ENCODE assay signal across 24 mouse cellular contexts in genomic region chr2:171946569-171947250, GRCm38 (mm10).
DNase-seq lines count a peak whose midpoint lies in the region; ATAC-seq lines count a peak whose summit lies in the region.
"Had no signal": no experiment of that assay in that cellular context is flagged by ENCODE, and none has a peak within 500 bp of the region (broad histone marks: within the 10 kb centered on the region; RNA-seq: fewer than 3 reads in every experiment).

No protein-coding gene starts in this region.

- peak; percentile 18 for DNase-seq in layer of hippocampus, adult 8-10 months (ENCODE audit: low spot score in 2 of 2)
- DNase-seq in layer of hippocampus, adult 9-10 months (ENCODE audit: low spot score): no peak
- DNase-seq in right cerebral cortex, adult 18-20 months: peak; percentile 31
- no peak for DNase-seq in right cerebral cortex, postnatal 4 days
- peak; percentile 9 to 14 for DNase-seq in right cerebral cortex, postnatal 36 days (ENCODE audit: low spot score in 2 of 2)
- no peak for DNase-seq in gastrocnemius, postnatal 4 days (ENCODE audit: low spot score in 2 of 2)
- DNase-seq: adrenal gland, postnatal 25 days; cerebellum, adult 2 months; heart, postnatal 14 days; kidney, adult 18-20 months; lung, embryonic 14.5 days; lung, postnatal 36 days; retina, postnatal 1 day; thymus, adult 2 months had no signal

- H3K4me3 ChIP-seq in forebrain, embryonic 15.5 days: no peak overlapping the region
- no peak overlapping the region for H3K4me3 ChIP-seq in forebrain, embryonic 12.5 days (replicated peaks)
- H3K4me3 ChIP-seq: hindbrain, embryonic 12.5 days; limb, embryonic 12.5 days; liver, embryonic 12.5 days; midbrain, embryonic 10.5 days; stomach, embryonic 15.5 days had no signal

- no peak overlapping the region for H3K4me2 ChIP-seq in forebrain, embryonic 15.5 days (replicated peaks)
- no peak overlapping the region for H3K4me2 ChIP-seq in forebrain, embryonic 12.5 days
- H3K4me2 ChIP-seq: heart, embryonic 11.5 days; hindbrain, embryonic 12.5 days; limb, embryonic 12.5 days; liver, embryonic 12.5 days; lung, embryonic 14.5 days; stomach, embryonic 15.5 days had no signal

- peak; percentile 66 for ATAC-seq in forebrain, embryonic 15.5 days (replicated peaks)
- ATAC-seq in forebrain, embryonic 12.5 days (ENCODE audit: low FRiP score): no peak
- ATAC-seq: liver, embryonic 12.5 days had no signal

- H3K9ac ChIP-seq in forebrain, embryonic 15.5 days (replicated peaks): no peak overlapping the region
- no peak overlapping the region for H3K9ac ChIP-seq in forebrain, embryonic 12.5 days
- H3K9ac ChIP-seq: hindbrain, embryonic 12.5 days; limb, embryonic 12.5 days; liver, embryonic 12.5 days; lung, embryonic 14.5 days; stomach, embryonic 15.5 days had no signal

- H3K9me3 ChIP-seq in forebrain, embryonic 15.5 days: no peaks in the 10 kb centered on the region
- H3K9me3 ChIP-seq in forebrain, embryonic 12.5 days: no peaks in the 10 kb centered on the region
- H3K9me3 ChIP-seq: hindbrain, embryonic 12.5 days; limb, embryonic 12.5 days; midbrain, embryonic 10.5 days; stomach, embryonic 15.5 days had no signal

- no peaks in the 10 kb centered on the region for H3K27me3 ChIP-seq in forebrain, embryonic 15.5 days
- no peaks in the 10 kb centered on the region for H3K27me3 ChIP-seq in forebrain, embryonic 12.5 days
- H3K27me3 ChIP-seq: hindbrain, embryonic 12.5 days; limb, embryonic 12.5 days; liver, embryonic 12.5 days; stomach, embryonic 15.5 days had no signal

- peaks cover 12% of the 10 kb centered on the region for H3K4me1 ChIP-seq in forebrain, embryonic 15.5 days
- H3K4me1 ChIP-seq in forebrain, embryonic 12.5 days: no peaks in the 10 kb centered on the region
- H3K4me1 ChIP-seq: hindbrain, embryonic 12.5 days; limb, embryonic 12.5 days; liver, embryonic 12.5 days; midbrain, embryonic 10.5 days; stomach, embryonic 15.5 days had no signal

- WGBS in forebrain, embryonic 15.5 days: 51% methylated on average over 7 of the region's 7 CpGs
- WGBS in forebrain, embryonic 12.5 days: 62% methylated on average over 7 of the region's 7 CpGs

- no peaks in the 10 kb centered on the region for H3K36me3 ChIP-seq in forebrain, embryonic 15.5 days
- H3K36me3 ChIP-seq in forebrain, embryonic 12.5 days (replicated peaks): no peaks in the 10 kb centered on the region
- H3K36me3 ChIP-seq: G1E; hindbrain, embryonic 12.5 days; limb, embryonic 12.5 days; liver, embryonic 12.5 days; midbrain, embryonic 10.5 days; stomach, embryonic 15.5 days had no signal

- peak overlapping the region; percentile 54; the same call in 1 of the 2 replicates for H3K27ac ChIP-seq in forebrain, embryonic 15.5 days (replicated peaks)
- H3K27ac ChIP-seq in forebrain, embryonic 12.5 days: no peak overlapping the region
- H3K27ac ChIP-seq: hindbrain, embryonic 12.5 days; kidney, postnatal 0 days; limb, embryonic 12.5 days; liver, embryonic 12.5 days; midbrain, embryonic 10.5 days; stomach, embryonic 15.5 days had no signal

Comparison
In these comparisons a context has a peak if more than half of its experiments do, and no peak if none do; other contexts are left out.
1. DNase-seq: peak in layer of hippocampus, adult 8-10 months (2 of 2), right cerebral cortex, adult 18-20 months (single experiment) and right cerebral cortex, postnatal 36 days (2 of 2); none in layer of hippocampus, adult 9-10 months (single experiment), right cerebral cortex, postnatal 4 days (single experiment) and gastrocnemius, postnatal 4 days (0 of 2).